Mouse (Mus musculus) neural tube, embryonic 11.5 days (tissue): ENCODE results near the gene Rbm8a. TPM values are rescaled to one million over a fixed set of nuclear protein-coding genes. Genes with fewer than 3 reads are reported as not detected.

Experiments used
- polyA plus RNA-seq: library from polyadenylated mRNA; unstranded; fragments of >200 nt; fragmentation: Nextera tagmentation; extraction: Ambion mirVana; gene quantifications from 2 replicates; pipeline ENCODE4 v1.2.1, GENCODE M21; 2014

Rbm8a gene
- polyA plus RNA-seq, 1 experiment from 2014 or later: 188 TPM

Other genes starting within 250 kb of the Rbm8a start
- gene BC107364, start 177.6 kb upstream of the Rbm8a start, polyA plus RNA-seq: not detected in 2 replicates
- 3.1 and 3.6 TPM in 2 replicates for gene Hfe2, start 104.8 kb upstream of the Rbm8a start, polyA plus RNA-seq
- 50.4 and 62.7 TPM in 2 replicates for gene Txnip, start 72.0 kb upstream of the Rbm8a start, polyA plus RNA-seq
- gene Gm16253, start 52.9 kb upstream of the Rbm8a start, polyA plus RNA-seq: 0.46 and 0.49 TPM in 2 replicates
- gene Polr3gl, start 35.8 kb upstream of the Rbm8a start, polyA plus RNA-seq: 12.8 and 15.8 TPM in 2 replicates
- 2.8 and 3.6 TPM in 2 replicates for gene Ankrd34a, start 33.3 kb upstream of the Rbm8a start, polyA plus RNA-seq
- gene Lix1l, start 28.8 kb upstream of the Rbm8a start, polyA plus RNA-seq: 8.0 and 8.7 TPM in 2 replicates
- 40.5 and 45.9 TPM in 2 replicates for gene Pex11b, start 5.4 kb downstream of the Rbm8a start, polyA plus RNA-seq
- gene Gm42957, start 5.5 kb downstream of the Rbm8a start, polyA plus RNA-seq: not detected in 2 replicates
- gene Itga10, start 15.7 kb downstream of the Rbm8a start, polyA plus RNA-seq: 0.72 and 0.86 TPM in 2 replicates
- 0.11 and 0.16 TPM in 2 replicates for gene Ankrd35, start 40.2 kb downstream of the Rbm8a start, polyA plus RNA-seq
- 30.3 and 35.2 TPM in 2 replicates for gene Pias3, start 66.5 kb downstream of the Rbm8a start, polyA plus RNA-seq
- 12.7 and 14.3 TPM in 2 replicates for gene Nudt17, start 78.6 kb downstream of the Rbm8a start, polyA plus RNA-seq
- 38.4 and 43.7 TPM in 2 replicates for gene Polr3c, start 97.7 kb downstream of the Rbm8a start, polyA plus RNA-seq
- 79.6 and 81.6 TPM in 2 replicates for gene Rnf115, start 97.7 kb downstream of the Rbm8a start, polyA plus RNA-seq
- gene Pdzk1, start 199.4 kb downstream of the Rbm8a start, polyA plus RNA-seq: 0.18 TPM in 1 of 2 replicates, not detected in the other
- 0.15 TPM in 1 of 2 replicates, not detected in the other for gene Cd160, start 199.4 kb downstream of the Rbm8a start, polyA plus RNA-seq